Mouse (Mus musculus) kidney, embryonic 16.5 days (tissue): ENCODE results near the gene Il11ra2. TPM values are rescaled to one million over a fixed set of nuclear protein-coding genes. Genes with fewer than 3 reads are reported as not detected.

Source experiments
- polyA plus RNA-seq: library from polyadenylated mRNA; unstranded; fragments of >200 nt; fragmentation: Nextera tagmentation; extraction: Ambion mirVana; gene quantifications from 2 replicates; pipeline ENCODE4 v1.2.1, GENCODE M21; 2015

The Il11ra2 gene
- polyA plus RNA-seq, 1 experiment from 2014 or later, result not detected

Other genes with a start within 250 kb of the Il11ra2 start
- gene Gm21586, start 222.5 kb downstream of the Il11ra2 start, polyA plus RNA-seq, result not detected in 2 replicates
- not detected in 2 replicates for gene Gm2163, start 195.1 kb downstream of the Il11ra2 start, polyA plus RNA-seq
- not detected in 2 replicates for gene Fam205a2, start 133.7 kb downstream of the Il11ra2 start, polyA plus RNA-seq
- 0.64 and 0.65 TPM in 2 replicates for gene Gm10591, start 49.7 kb downstream of the Il11ra2 start, polyA plus RNA-seq
- 0.26 and 0.30 TPM in 2 replicates for gene Gm2564, start 32.2 kb downstream of the Il11ra2 start, polyA plus RNA-seq
- not detected in 2 replicates for gene Ccl27b, start 6.6 kb downstream of the Il11ra2 start, polyA plus RNA-seq
- 0.45 TPM in 1 of 2 replicates, not detected in the other for gene 4930578G10Rik, start 73.7 kb upstream of the Il11ra2 start, polyA plus RNA-seq
- 0.54 TPM in 1 of 2 replicates, not detected in the other for gene Ccl19, start 94.7 kb upstream of the Il11ra2 start, polyA plus RNA-seq
- gene Ccl21a, start 112.1 kb upstream of the Il11ra2 start, polyA plus RNA-seq, result 68.5 and 77.1 TPM in 2 replicates
- not detected in 2 replicates for gene Fam205a1, start 192.0 kb upstream of the Il11ra2 start, polyA plus RNA-seq
- gene Gm12394, start 194.9 kb upstream of the Il11ra2 start, polyA plus RNA-seq, result 0.06 and 0.14 TPM in 2 replicates
- 0.17 and 0.28 TPM in 2 replicates for gene Fam205c, start 212.3 kb upstream of the Il11ra2 start, polyA plus RNA-seq